ENCODE assay signal across 16 mouse cellular contexts in genomic region chr7:99172898-99173297, GRCm38 (mm10). TPM values are rescaled to one million over a fixed set of nuclear protein-coding genes. Genes with fewer than 3 reads are reported as not detected.
DNase-seq lines count a peak whose midpoint lies in the region; ATAC-seq lines count a peak whose summit lies in the region.
"Had no signal": no experiment of that assay in that cellular context is flagged by ENCODE, and none has a peak within 500 bp of the region (broad histone marks: within the 10 kb centered on the region; RNA-seq: fewer than 3 reads in every experiment).

No protein-coding gene starts in this region.

- H3K4me3 ChIP-seq in intestine, embryonic 16.5 days (ENCODE audit: low read length) = no peak overlapping the region
- H3K4me3 ChIP-seq in intestine, embryonic 15.5 days (replicated peaks) = no peak overlapping the region
- H3K4me3 ChIP-seq in forebrain, embryonic 14.5 days (ENCODE audit: low read depth, low read length) = no peak overlapping the region
- H3K4me3 ChIP-seq: gastrocnemius, adult 2 months; liver, embryonic 13.5 days had no signal

- H3K9me3 ChIP-seq in intestine, embryonic 16.5 days (ENCODE audit: control insufficient read depth, low read length) = no peaks in the 10 kb centered on the region
- no peaks in the 10 kb centered on the region for H3K9me3 ChIP-seq in intestine, embryonic 15.5 days
- no peaks in the 10 kb centered on the region for H3K9me3 ChIP-seq in forebrain, embryonic 14.5 days (replicated peaks; ENCODE audit: control insufficient read depth, low read length)
- H3K9me3 ChIP-seq: liver, embryonic 13.5 days had no signal

- 67% methylated on average over 6 of the region's 6 CpGs for WGBS in intestine, embryonic 16.5 days
- 70% methylated on average over 6 of the region's 6 CpGs for WGBS in intestine, embryonic 15.5 days
- WGBS in forebrain, embryonic 14.5 days = 85% methylated on average over 6 of the region's 6 CpGs

- no peaks in the 10 kb centered on the region for H3K27me3 ChIP-seq in intestine, embryonic 16.5 days (replicated peaks; ENCODE audit: control insufficient read depth, insufficient read depth, low read length)
- no peaks in the 10 kb centered on the region for H3K27me3 ChIP-seq in intestine, embryonic 15.5 days (replicated peaks)
- no peaks in the 10 kb centered on the region for H3K27me3 ChIP-seq in forebrain, embryonic 14.5 days (replicated peaks; ENCODE audit: control insufficient read depth, insufficient read depth, low read length)
- H3K27me3 ChIP-seq: liver, embryonic 13.5 days had no signal

- peak; percentile 22 for DNase-seq in MN1 (ENCODE audit: low spot score)
- DNase-seq in heart, postnatal 4 days = peak; percentile 67
- DNase-seq in forebrain, embryonic 14.5 days (ENCODE audit: low spot score) = no peak
- no peak for DNase-seq in left cerebral cortex, adult 8-10 months (ENCODE audit: low spot score in 2 of 2)
- no peak for DNase-seq in layer of hippocampus, postnatal 10 days (ENCODE audit: low spot score in 2 of 2)
- DNase-seq: adrenal gland, adult 8-10 months; embryo, embryonic 11 days; gastrocnemius, adult 2 months; kidney, adult 9 months; liver, embryonic 13.5 days; midbrain, embryonic 14.5 days; right cerebral cortex, postnatal 14 days had no signal

- no peak overlapping the region for H3K4me2 ChIP-seq in intestine, embryonic 16.5 days (ENCODE audit: low read depth, low read length)
- H3K4me2 ChIP-seq in intestine, embryonic 15.5 days (replicated peaks) = no peak overlapping the region
- H3K4me2 ChIP-seq in forebrain, embryonic 14.5 days (ENCODE audit: low read length) = no peak overlapping the region
- H3K4me2 ChIP-seq: liver, embryonic 13.5 days had no signal

- peaks cover 52% of the 10 kb centered on the region for H3K4me1 ChIP-seq in intestine, embryonic 16.5 days (ENCODE audit: control insufficient read depth, insufficient read depth, low read length)
- peaks cover 27% of the 10 kb centered on the region for H3K4me1 ChIP-seq in intestine, embryonic 15.5 days (replicated peaks)
- H3K4me1 ChIP-seq in forebrain, embryonic 14.5 days (ENCODE audit: control insufficient read depth, insufficient read depth, low read length) = no peaks in the 10 kb centered on the region

- peak overlapping the region; percentile 21; the same call in 1 of the 2 replicates for H3K9ac ChIP-seq in intestine, embryonic 16.5 days (ENCODE audit: low read depth, low read length)
- no peak overlapping the region for H3K9ac ChIP-seq in intestine, embryonic 15.5 days
- no peak overlapping the region for H3K9ac ChIP-seq in forebrain, embryonic 14.5 days (ENCODE audit: low read length)
- H3K9ac ChIP-seq: liver, embryonic 13.5 days had no signal

- no peak for ATAC-seq in intestine, embryonic 16.5 days
- no peak for ATAC-seq in intestine, embryonic 15.5 days
- ATAC-seq in megakaryocyte progenitor cell, adult 5-6 weeks (replicated peaks; ENCODE audit: poor library complexity) = peak; percentile 70
- ATAC-seq in forebrain, embryonic 14.5 days = no peak
- ATAC-seq: CD4-positive, CD25-positive, alpha-beta regulatory T cell, adult 4 months had no signal

- H3K27ac ChIP-seq in intestine, embryonic 16.5 days (ENCODE audit: low read length) = no peak overlapping the region
- no peak overlapping the region for H3K27ac ChIP-seq in intestine, embryonic 15.5 days
- no peak overlapping the region for H3K27ac ChIP-seq in forebrain, embryonic 14.5 days (ENCODE audit: low read depth, low read length)
- H3K27ac ChIP-seq: gastrocnemius, adult 2 months; liver, embryonic 13.5 days had no signal

- H3K36me3 ChIP-seq in intestine, embryonic 16.5 days (ENCODE audit: control insufficient read depth, insufficient read depth, low read length) = no peaks in the 10 kb centered on the region; the same call in 1 of the 2 replicates
- H3K36me3 ChIP-seq in intestine, embryonic 15.5 days = no peaks in the 10 kb centered on the region
- no peaks in the 10 kb centered on the region for H3K36me3 ChIP-seq in forebrain, embryonic 14.5 days (ENCODE audit: control insufficient read depth, insufficient read depth, low read length)
- H3K36me3 ChIP-seq: liver, embryonic 13.5 days had no signal

RNA-seq across cellular contexts. Expression of gene Dgat2, which starts 9.6 kb away (rescaled TPM):
- polyA plus RNA-seq in intestine, embryonic 16.5 days (2015; fragmentation: Nextera tagmentation; extraction: Ambion mirVana) = 325 and 488 TPM in 2 replicates
- polyA plus RNA-seq in intestine, embryonic 15.5 days (2015; fragmentation: Nextera tagmentation; extraction: Ambion mirVana) = 176 and 204 TPM in 2 replicates
- 10 to 100 TPM; 69.7 to 78.2 TPM for total RNA-seq in heart, postnatal 4 days (2021)
- 11.4 and 12.2 TPM in 2 replicates for total RNA-seq in megakaryocyte progenitor cell, adult 5-6 weeks (2015)
- total RNA-seq in megakaryocyte progenitor cell, adult 5-6 weeks (2017) = 8.5 and 12.2 TPM in 2 replicates
- 11.9 and 14.9 TPM in 2 replicates for polyA plus RNA-seq in forebrain, embryonic 14.5 days (2014; fragmentation: Nextera tagmentation; extraction: Ambion mirVana)
- total RNA-seq in left cerebral cortex, adult 8-10 months (2022) = 10 to 100 TPM; 78.4 to 92.7 (median 82.3) TPM
- total RNA-seq in layer of hippocampus, postnatal 10 days (2021) = 10 to 100 TPM; 77.9 to 82.9 TPM

RNA-seq across cellular contexts. Expression of gene Uvrag, which starts 32.0 kb away (rescaled TPM):
- 17.4 and 18.3 TPM in 2 replicates for polyA plus RNA-seq in intestine, embryonic 16.5 days (2015; fragmentation: Nextera tagmentation; extraction: Ambion mirVana)
- polyA plus RNA-seq in intestine, embryonic 15.5 days (2015; fragmentation: Nextera tagmentation; extraction: Ambion mirVana) = 20.5 and 20.9 TPM in 2 replicates
- 10 to 100 TPM; 33.2 to 34.5 TPM for total RNA-seq in heart, postnatal 4 days (2021)
- total RNA-seq in megakaryocyte progenitor cell, adult 5-6 weeks (2015) = 22.6 and 24.6 TPM in 2 replicates
- total RNA-seq in megakaryocyte progenitor cell, adult 5-6 weeks (2017) = 33.9 TPM in 2 replicates
- 12.2 and 13.2 TPM in 2 replicates for polyA plus RNA-seq in forebrain, embryonic 14.5 days (2014; fragmentation: Nextera tagmentation; extraction: Ambion mirVana)
- 10 to 100 TPM; 53.5 to 64.9 (median 54.4) TPM for total RNA-seq in left cerebral cortex, adult 8-10 months (2022)
- total RNA-seq in layer of hippocampus, postnatal 10 days (2021) = 10 to 100 TPM; 37.6 to 41.0 TPM

Comparison
In these comparisons a context has a peak if more than half of its experiments do, and no peak if none do; other contexts are left out.
1. DNase-seq: peak in MN1 (single experiment) and heart, postnatal 4 days (single experiment); none in forebrain, embryonic 14.5 days (single experiment), left cerebral cortex, adult 8-10 months (0 of 2) and layer of hippocampus, postnatal 10 days (0 of 2).
2. RNA of gene Dgat2, which starts 9.6 kb away (total RNA-seq): 78.4 to 92.7 TPM in left cerebral cortex, adult 8-10 months, 77.9 to 82.9 TPM in layer of hippocampus, postnatal 10 days and 69.7 to 78.2 TPM in heart, postnatal 4 days; 8.5 to 12.2 TPM in megakaryocyte progenitor cell, adult 5-6 weeks; every median in the first group is over 4 times any median in the second.